Mouse (Mus musculus) yolk sac, embryonic 10.5 days (tissue): ENCODE measurements at regions not wholly inside any gene's neighbourhood (a gene's known extent, or its start where the extent isn't known, plus 50 kb on each side); places are given as distances from the start of the nearest gene placed in this dataset.

Source experiments
- DNase-seq: peaks from one replicate; pipeline ENCODE4 v3.0.0-alpha.2; 2017; ENCODE audit warnings: low spot score

DNA sequence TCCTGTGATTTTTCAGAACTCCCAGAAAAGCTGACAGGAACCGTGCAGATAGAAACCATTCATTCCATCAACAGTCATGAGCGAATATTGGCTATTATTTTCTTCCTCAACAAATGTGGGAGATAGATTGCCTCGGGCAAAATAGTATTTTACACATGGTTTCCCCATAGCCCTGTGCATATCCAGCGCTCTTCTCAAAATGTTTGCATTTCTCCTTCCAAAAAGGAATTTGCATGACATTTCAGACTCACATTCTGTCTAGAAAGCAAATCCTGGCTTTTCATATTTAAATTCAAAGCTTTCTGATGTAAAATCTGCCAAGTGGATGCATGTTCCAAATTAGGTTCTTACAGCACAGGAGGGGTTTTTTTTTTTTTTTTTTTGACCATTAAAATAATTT is 82.2 kb upstream of the Zfhx3 start:
- no peak for DNase-seq

GRCm38 (mm10) chr8:107864802-107865651 is 77.4 kb upstream of the Zfhx3 start:
- DNase-seq: no peak

GRCm38 (mm10) chr8:107865744-107866143 is 76.7 kb upstream of the Zfhx3 start:
- no peak for DNase-seq

DNA sequence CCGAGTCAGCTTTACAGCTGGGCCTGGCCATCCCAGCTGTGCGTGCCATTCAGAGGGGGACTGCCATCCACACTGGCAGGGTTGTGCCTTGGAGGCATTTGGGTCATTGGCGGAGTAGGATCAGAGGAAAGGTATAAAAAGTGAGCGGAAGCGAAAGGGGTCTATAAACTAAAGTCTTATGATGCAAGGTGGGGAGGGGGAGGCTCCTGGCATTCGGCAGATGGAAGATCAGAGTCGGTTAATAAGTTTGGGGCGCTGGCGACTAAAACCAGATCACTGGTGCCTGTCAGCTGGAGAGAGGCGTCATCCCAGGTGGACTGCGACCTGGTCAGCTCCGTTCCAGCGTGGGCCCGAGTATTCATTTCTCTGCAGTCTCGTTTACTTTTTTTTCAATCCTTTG is 70.7 kb upstream of the Zfhx3 start:
- DNase-seq: no peak

DNA sequence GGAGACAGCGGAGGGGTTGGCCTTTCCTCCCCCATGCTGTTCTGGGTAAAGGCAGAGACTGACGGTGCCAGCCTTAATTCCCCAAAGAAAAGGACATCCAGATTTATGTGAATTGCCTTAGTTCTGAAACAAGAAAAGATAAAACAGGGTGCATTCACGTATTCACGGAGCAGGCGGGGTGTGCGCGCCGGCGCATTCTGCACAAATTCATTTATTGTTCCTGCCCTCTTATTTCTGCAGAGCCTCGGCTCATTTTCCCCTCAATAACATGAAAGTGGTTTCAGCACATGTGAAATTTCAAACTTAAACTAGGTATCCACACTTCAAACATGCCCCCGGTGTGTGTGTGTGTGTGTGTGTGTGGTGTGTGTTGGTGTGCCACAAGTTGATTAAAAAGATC is 70.3 kb upstream of the Zfhx3 start:
- DNase-seq: no peak

GRCm38 (mm10) chr8:107876455-107876854 is 66.0 kb upstream of the Zfhx3 start:
- DNase-seq: no peak

GRCm38 (mm10) chr8:107881851-107882250 is 60.6 kb upstream of the Zfhx3 start:
- peak; percentile 17 for DNase-seq

- no peak for DNase-seq
These were observed 56.9 kb upstream of the Zfhx3 start for GRCm38 (mm10) chr8:107885547-107885946.

DNA sequence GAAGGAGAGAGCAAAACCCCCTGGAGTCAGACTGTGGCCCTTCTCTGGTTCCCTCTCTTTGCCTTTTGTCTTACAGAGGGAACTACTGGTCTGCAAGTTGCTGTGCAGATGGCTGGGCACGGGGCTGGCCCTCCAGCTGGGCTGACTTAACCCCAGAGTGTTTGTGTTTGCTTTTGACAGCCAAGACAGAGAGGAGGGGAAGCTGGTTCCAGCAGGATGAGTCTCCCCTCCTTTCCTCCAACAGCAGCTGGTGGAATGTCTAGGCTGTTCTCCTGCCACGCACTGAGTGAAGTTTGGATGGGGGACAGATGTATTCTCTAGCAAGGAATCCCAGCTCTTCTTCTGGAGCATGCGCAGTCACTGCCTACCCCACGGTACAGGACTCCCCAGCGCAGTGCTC is 56.5 kb upstream of the Zfhx3 start:
- DNase-seq: peak; percentile 24

GRCm38 (mm10) chr8:107886516-107887253 is 55.8 kb upstream of the Zfhx3 start:
- no peak for DNase-seq

- no peak for DNase-seq
These were observed 55.1 kb upstream of the Zfhx3 start for GRCm38 (mm10) chr8:107887333-107887732.

DNA sequence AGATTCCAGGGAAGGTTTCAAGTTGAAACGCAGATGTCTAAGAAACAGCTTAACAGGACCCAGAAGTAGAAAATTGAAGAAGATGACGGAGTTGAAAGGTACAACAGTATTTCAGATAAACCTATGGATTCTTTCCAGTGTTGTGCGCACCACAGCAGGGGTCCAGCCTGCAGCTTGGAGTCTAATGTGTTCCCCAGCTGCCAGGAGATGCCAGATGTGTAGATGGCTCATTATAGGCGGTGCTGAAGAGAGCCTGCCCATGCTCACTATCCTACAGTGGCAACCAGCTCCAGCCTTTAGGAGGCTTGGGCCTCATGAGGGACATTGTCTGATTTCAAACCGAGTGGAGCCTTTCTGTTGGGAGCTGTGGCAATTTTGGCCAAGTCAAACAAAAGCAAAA is 51.5 kb upstream of the Zfhx3 start:
- DNase-seq: no peak
